Mouse (Mus musculus): ENCODE data around the gene Sel1l.
"Not testable (repeated sequence)": the region's sequence is repeated elsewhere in the genome, so short reads cannot be mapped to it uniquely, and the experiment has no call there.

Sel1l gene

GRCm38 (mm10) chr12:91818726-91819125 is 30.2 kb downstream of the Sel1l start:
- no peak for DNase-seq (ENCODE audit: inconsistent ontology term)

- DNase-seq (ENCODE audit: inconsistent ontology term): peak; percentile 40
These were observed 33.0 kb downstream of the Sel1l start for GRCm38 (mm10) chr12:91815990-91816389.

- DNase-seq (ENCODE audit: inconsistent ontology term): no peak
These were observed 33.4 kb downstream of the Sel1l start for GRCm38 (mm10) chr12:91815552-91815951.

GRCm38 (mm10) chr12:91808911-91809310 is 40.0 kb downstream of the Sel1l start:
- no peak for DNase-seq (ENCODE audit: inconsistent ontology term)

GRCm38 (mm10) chr12:91807761-91808160 is 41.2 kb downstream of the Sel1l start:
- DNase-seq (ENCODE audit: inconsistent ontology term): no peak

GRCm38 (mm10) chr12:91807095-91807494 is 41.9 kb downstream of the Sel1l start:
- no peak for DNase-seq (ENCODE audit: inconsistent ontology term)

GRCm38 (mm10) chr12:91804262-91804661 is 44.7 kb downstream of the Sel1l start:
- DNase-seq (ENCODE audit: inconsistent ontology term): no peak

GRCm38 (mm10) chr12:91803207-91803932 is 45.6 kb downstream of the Sel1l start:
- DNase-seq (ENCODE audit: inconsistent ontology term): no peak

- DNase-seq (ENCODE audit: inconsistent ontology term): no peak
These were observed 46.3 kb downstream of the Sel1l start for GRCm38 (mm10) chr12:91802586-91803206.

- no peak for DNase-seq (ENCODE audit: inconsistent ontology term)
These were observed 48.0 kb downstream of the Sel1l start for GRCm38 (mm10) chr12:91800861-91801385.

- no peak for DNase-seq (ENCODE audit: inconsistent ontology term)
These were observed 49.1 kb downstream of the Sel1l start for GRCm38 (mm10) chr12:91799821-91800335.

- DNase-seq (ENCODE audit: inconsistent ontology term): no peak
These were observed 49.6 kb downstream of the Sel1l start for GRCm38 (mm10) chr12:91799379-91799773.

GRCm38 (mm10) chr12:91798720-91799378 is 50.1 kb downstream of the Sel1l start:
- no peak for DNase-seq (ENCODE audit: inconsistent ontology term)

GRCm38 (mm10) chr12:91796774-91797173 is 52.2 kb downstream of the Sel1l start:
- DNase-seq (ENCODE audit: inconsistent ontology term): no peak

- no peak for DNase-seq (ENCODE audit: inconsistent ontology term)
These were observed 55.7 kb downstream of the Sel1l start for GRCm38 (mm10) chr12:91793266-91793665.

- DNase-seq (ENCODE audit: inconsistent ontology term): no peak
These were observed 57.1 kb downstream of the Sel1l start for GRCm38 (mm10) chr12:91791822-91792221.

GRCm38 (mm10) chr12:91789801-91790200 is 59.2 kb downstream of the Sel1l start:
- DNase-seq (ENCODE audit: inconsistent ontology term): no peak

GRCm38 (mm10) chr12:91788446-91788845 is 60.5 kb downstream of the Sel1l start:
- not testable (repeated sequence) for DNase-seq (ENCODE audit: inconsistent ontology term)

GRCm38 (mm10) chr12:91787959-91788437 is 61.0 kb downstream of the Sel1l start, which contains the start of gene Ston2:
Gene Ston2 (minus strand): TSS chr12:91788387.
- no peak for DNase-seq (ENCODE audit: inconsistent ontology term)

GRCm38 (mm10) chr12:91786355-91786754 is 62.6 kb downstream of the Sel1l start:
- DNase-seq (ENCODE audit: inconsistent ontology term): no peak

- no peak for DNase-seq (ENCODE audit: inconsistent ontology term)
These were observed 67.5 kb downstream of the Sel1l start for GRCm38 (mm10) chr12:91781432-91781831.

GRCm38 (mm10) chr12:91780531-91780930 is 68.4 kb downstream of the Sel1l start:
- DNase-seq (ENCODE audit: inconsistent ontology term): no peak
